Mouse (Mus musculus) erythroid progenitor cell, adult 5-6 weeks (primary cell): ENCODE results near the gene Bspry. TPM values are rescaled to one million over a fixed set of nuclear protein-coding genes. Genes with fewer than 3 reads are reported as not detected.

Experiments
- ATAC-seq: replicated peaks from 2 replicates; pipeline ENCODE4 v1.8.0; 2016; ENCODE audit warnings: moderate number of reproducible peaks, mild to moderate bottlenecking, moderate TSS enrichment, inconsistent platforms; ENCODE audit not compliant: poor library complexity, low FRiP score, severe bottlenecking
- total RNA-seq, 2 experiments: library from RNA; stranded (forward) in 1 of 2; stranded (reverse) in 1 of 2; fragments of 150-400 nt in 1 of 2; fragments of 186-747, 209-891 nt in 1 of 2; gene quantifications; 2 replicates each; pipeline versions ENCODE4 v1.2.3 to v1.2.4; 2015 to 2017; ENCODE audit warnings: low replicate concordance in 2 of 2

The Bspry gene
- total RNA-seq, 2 experiments from 2014 or later, result not detected

DNA sequence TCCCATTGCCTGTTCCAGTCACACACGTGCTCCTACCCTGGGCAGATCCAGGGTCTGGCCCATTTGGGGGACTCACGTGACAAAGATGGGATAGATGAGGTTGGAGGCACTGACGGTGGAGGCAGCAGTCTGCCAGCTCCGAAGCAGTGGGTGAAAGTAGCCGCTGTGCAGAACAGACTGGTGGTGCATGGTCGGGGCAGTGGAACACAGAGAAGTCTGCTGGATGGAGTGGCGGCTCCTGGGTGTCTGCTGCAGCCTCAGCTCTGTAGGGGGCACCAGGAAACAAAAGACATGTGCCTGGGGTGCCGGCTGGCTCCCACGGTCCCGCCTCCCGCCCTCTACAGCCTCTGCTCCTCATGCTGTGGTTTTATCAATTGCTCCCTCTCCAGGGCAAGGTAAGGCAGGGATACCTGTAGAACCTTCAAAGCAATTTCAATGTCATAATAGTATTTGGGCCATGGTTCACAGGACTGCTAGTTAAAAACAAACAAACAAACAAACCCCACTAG is 34.2 kb downstream of the Bspry start:
- ATAC-seq, result no peak

DNA sequence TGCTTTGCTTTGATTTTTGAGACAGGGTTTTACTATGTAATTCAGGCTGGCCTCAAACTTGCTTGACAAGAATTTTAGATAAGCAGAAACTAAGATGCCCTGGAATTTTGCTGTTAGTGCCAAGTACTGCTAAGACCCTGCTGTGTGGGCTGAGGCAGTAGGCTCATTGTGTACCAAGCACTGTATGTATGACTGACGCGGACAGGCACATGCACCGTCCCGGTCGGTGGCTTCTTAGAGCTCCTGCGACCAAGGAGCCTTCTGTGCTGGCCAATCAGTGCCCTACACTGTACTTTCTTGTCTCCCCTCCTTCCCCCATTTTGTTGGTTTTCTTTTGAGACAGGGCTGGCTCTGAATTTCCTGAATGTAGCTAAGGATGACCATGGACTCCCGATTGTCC is 35.1 kb downstream of the Bspry start:
- no peak for ATAC-seq

DNA sequence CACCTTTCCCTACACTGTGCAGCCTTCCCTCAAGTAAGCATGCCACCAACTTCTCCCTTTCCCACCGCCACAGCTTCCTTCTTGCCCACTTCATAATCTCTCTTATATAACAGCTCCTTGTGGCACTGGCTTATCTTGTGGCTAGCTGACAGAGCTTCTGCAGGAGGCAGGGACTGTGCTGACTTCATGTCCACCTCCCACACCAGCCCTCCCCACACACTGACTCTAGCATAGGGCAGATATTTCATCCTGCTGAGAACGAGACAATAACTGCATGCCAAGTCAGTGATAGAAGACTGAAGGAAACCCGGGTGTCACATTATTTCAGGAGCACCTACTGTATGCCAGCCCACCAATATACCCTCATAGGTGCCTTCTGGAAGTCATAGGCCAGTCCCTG is 35.6 kb downstream of the Bspry start:
- peak; percentile 22 for ATAC-seq

DNA sequence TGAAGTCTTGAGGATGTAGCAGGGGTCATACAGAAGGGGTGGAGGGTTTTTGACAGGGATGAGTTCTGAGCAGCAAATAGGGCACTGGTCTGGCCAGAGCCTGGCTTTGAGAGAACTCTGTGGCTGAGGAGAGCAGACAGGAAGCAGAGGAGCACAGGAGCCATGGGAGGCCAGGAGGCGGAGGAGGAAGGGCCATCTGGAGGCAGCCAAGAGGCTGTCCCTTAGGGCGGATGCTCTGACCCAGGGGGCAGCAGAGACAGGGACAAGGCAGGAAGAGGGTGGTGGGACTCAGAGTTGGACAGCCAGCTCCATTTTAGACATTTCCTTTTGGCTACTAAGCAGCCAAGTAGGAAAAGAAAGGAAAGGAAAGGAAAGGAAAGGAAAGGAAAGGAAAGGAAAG is 36.2 kb downstream of the Bspry start:
- peak; percentile 27; the same call in 1 of the 2 replicates for ATAC-seq

DNA sequence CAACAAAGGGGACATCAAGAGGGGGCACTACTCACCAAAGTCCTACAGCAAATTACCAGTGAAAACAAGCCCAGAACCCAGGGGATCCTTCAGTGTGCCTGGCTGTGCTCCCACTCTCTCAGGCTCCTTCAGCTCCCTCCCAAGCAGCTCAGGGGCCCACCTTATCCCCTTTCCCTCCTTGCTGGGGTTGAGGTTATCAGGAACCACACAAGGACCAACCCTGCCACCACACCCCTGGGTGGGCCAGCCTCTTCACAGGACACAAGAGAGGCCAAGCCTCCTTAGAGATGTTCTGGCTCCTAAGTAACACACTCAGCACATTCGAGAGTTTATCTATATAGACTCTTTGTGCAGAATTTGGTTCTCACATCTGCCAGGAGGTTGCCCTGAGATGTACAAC is 36.7 kb downstream of the Bspry start:
- ATAC-seq, result peak; percentile 74

DNA sequence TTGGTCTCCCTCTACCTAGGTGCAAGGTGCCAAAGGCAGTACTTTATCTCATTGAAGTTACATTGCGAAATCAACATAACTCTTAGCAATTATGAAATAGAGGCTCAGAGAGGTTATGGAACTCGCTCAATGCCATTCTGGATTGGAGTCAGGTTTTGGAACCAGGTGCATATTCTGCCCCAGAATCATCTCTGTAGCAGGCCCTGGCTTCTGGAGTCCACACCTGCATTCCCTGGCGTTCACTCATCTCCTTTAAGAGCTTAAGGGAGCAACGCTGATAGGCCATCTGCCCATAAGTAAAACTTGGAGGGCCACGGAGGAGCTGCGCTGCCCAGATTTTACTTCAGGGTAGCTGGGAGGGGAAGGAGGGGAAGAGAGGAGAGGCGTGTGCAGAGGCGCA is 37.2 kb downstream of the Bspry start:
- peak; percentile 32 for ATAC-seq

DNA sequence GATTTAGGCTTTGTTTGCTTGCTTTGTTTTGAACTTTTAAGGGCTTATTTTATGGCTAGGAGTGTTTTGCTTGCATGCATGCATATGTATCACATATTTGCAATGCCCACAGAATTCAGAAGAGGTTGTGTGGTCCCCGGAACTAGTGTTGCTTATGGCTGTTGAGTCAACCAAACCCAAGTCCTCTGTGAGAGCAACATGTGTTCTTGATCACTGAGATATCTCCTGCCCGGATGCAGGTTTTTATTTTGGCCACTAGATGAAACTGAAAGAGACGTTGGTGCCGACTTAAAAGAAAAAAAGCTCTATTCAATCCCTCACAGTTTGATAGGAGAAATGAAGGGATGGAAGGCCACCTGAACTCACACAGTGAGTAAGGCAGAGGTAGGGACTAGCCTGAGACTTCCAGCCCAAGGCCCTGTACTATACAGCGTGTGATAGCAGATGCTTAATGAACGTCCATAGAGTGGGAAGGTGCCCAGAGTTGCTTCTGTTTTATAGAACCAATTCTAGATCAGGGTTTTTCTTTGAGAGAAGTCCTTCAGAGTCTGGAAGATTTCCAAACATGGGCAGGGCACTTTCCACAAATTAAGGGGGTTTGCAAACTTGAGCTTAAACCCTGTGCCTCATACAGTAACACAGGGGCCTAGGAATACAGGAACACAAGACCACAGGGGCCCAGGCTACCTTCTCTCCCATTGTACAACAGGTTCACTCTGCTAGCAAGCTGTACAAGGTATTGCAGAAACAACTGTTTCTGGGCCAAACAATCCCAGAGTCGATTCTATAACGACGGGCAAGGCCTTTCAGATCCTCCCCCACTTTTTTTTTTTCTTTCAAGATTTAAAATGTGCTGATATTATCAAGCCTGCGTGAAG is 37.9 kb downstream of the Bspry start:
- ATAC-seq, result no peak

DNA sequence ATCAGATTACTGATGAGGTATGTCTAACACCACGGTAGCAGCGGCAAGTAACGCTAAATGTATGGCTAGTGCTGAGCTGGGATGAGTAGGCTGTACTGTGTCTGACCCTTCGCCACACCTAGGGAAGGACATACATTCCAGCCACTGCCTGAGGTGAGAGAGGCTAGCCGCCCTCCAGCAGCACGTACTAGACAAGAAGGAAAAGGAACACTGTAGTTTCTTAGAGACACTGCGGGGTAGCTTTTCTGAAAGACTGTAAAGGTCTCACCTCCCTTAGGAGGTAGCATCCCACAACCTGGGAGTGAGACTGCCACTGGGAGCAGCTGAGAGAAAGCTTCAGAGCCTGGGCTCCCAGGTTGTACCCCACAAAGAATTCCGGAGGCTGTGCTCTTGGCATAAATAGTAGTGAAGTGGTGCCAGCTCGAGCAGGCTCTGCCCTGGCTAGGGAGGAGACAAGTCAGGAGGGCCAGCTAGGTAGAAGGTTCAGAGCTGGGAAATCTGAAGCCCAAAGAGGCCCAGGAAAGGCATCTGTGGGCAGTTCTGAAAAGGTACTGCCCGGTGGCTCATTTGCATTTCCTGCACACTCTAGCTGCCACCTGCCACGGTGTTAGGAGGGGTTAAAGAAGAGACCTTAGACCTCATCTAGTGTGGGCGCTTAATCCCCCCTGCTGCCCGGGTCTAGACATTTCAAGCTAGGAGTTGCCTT is 38.7 kb downstream of the Bspry start:
- no peak for ATAC-seq

DNA sequence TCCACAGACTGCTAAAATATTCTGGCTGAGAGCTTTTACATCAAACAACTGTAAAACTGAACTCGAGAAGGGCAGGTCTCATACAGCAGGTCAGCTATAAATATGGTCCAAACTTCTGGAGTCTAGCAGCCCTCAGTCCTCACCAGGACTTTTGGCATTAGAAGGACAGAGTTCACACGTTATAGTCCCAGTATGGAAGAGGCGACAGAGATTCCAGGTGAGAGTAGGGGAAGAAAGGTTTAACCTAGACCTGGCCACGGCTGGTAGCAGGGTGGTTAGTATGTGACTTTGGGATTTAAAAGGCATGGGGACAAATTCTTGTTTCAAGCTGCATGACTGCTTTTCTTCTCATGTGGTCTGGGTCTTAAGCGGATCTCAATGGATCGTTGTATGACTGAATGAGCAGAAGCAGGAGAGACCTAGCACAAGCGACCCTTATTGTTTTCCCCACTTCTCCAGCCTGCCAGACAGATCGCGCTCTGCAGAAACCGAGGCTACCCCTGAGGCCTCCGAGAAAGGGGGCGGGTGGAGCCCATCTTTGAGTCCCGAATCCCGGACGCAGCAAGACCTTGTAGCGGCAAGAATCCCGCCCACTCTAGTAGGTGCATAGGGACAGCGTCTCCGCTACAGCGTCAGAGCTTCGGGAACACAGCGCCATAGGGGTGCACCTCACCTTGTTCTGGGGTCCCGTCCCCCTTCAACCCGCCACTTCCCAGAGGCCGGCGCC is 39.4 kb downstream of the Bspry start:
- peak; percentile 16 for ATAC-seq

DNA sequence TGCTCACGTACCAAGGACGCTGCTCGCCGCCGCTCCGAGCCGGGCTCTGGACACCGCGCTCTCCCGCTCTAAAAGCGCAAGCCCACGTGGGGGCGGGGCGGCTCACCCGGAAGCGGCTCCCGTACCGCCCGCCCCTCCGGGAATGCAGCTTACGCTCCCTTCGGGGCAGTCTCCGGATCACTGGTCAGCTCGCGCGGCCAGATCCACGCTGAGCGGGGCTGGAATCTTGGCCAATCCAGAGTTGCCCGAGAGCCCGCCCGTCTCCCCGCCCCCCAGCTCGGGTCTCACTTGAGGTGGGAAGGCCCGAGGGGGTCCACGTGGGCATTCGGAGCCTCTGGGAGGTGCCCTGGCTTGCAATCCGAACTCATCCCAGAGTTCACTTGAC is 40.0 kb downstream of the Bspry start, which contains the start of gene Alad:
Alad (minus strand) TSS at position 70 of the 385 bp plus-strand sequence.
- ATAC-seq, result peak; percentile 50

DNA sequence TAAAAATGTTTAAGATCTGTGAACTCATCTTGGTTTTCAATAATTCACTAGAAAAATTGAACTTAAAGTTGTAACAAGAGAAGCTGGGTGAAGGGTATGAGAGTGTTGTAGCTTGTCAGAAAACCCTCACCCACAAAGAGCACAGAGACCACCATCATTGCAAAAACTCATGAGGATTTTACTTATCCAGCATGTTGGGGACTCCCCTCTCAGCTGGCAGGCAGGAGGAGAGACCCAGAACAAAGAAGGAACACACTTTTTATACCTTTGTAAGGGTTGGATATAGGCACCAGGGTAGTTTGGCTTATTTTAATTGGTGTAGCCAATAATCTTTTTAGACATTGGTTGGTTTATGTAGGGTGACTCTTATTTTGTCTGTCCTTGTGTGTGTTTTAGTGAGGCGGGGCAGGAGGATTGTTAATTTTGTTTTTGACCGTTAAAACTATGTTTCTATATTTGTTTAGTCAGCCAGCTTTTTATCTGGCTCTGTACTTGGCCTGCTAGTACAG is 41.1 kb downstream of the Bspry start:
- ATAC-seq, result no peak

DNA sequence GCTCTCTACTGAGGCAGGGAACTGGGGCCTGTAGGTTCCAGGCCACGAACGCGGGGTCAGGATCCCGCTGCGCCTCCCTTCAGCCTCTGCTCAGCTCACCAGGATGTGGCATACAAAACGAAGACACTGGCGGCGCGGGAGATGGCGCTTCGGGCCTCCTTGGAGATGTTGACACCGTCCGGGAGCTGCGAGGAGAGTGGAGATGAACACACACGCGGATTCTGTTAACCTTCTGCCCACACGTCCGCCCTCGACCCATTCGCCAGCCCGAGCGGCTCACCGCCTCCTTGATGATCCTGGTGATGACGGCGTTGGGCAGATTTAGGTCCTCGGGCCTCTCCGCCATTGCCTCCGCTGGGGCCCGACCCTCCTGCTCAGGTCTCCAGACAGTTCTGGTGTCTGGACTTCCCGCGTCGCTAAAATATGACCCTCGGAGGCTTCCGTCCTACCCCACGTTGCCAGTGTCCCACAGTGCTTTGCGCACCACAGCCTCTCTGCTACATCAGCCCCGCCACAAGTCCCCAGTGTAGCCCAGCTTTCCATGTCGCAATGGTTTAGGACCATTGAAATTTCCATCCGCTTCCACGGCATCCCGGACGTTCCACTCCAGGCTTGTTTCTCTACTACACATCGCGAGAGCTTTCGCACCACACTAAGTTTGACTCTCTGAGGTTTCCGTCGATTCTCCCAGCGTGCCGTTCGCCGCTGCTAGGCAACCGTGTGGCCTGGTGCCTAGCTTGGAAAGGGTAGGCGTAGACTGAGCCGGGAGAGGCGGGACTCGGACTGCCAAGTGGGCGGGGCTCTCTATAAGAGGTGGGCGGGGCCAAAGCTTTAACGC is 45.0 kb downstream of the Bspry start, which contains the start of the genes Pole3 and 4933430I17Rik:
Pole3 (minus strand) TSS at position 418 of the 838 bp plus-strand sequence.
4933430I17Rik (plus strand) TSS at position 719 of the 838 bp plus-strand sequence.
- peak; percentile 91 for ATAC-seq

DNA sequence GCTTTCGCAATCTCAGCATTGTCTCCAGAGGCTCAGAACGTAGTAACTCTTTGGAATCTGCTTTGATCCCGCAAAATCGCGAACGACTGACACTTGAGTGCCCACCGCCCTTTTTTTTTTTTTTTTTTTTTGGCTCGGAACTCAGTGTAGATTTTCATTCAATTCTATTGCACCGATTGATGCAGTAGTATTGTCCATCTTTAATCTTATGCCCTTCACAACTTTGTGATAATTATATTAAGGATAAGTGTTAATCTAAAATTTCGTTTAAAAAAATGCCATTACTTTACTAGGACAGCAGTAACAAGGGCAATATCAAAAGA is 45.6 kb downstream of the Bspry start:
- ATAC-seq, result no peak

DNA sequence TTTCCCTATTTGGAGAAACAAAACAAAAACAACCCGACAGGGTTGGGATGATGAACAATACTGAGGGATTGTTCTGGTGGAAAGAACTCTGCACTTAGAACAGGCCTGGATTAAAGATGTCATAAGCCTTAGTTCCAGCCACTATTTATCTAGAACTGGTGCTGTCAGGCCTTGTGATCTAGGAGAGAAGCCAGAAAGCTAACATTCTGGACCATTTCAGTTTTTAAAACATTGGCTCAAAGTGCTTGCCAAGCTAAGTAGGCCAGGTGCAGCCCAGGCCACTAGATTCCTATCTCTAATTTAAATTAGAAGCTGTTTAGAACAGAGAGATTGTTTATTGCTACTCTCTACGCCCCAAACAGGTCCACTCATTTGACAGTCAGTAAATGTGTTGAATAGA is 46.4 kb downstream of the Bspry start:
- no peak for ATAC-seq

DNA sequence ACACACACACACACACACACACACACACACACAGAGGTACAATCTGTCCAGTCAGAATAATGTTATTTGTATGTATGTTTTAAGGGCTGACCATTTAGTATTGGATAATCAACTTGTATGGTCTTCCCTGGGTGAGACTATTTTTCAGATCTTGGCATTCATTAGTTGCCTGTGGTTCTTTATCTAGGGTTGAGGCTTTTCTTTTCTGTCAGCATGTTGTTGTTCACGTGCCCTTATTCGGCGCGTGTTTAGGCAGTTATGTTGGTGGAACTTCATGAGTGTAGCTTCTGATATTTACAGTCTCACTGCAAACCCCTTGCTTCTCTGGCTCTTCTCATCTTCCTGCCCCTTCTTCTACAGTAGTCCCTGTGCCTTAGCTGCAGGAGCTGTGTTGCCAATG is 47.8 kb downstream of the Bspry start:
- no peak for ATAC-seq

DNA sequence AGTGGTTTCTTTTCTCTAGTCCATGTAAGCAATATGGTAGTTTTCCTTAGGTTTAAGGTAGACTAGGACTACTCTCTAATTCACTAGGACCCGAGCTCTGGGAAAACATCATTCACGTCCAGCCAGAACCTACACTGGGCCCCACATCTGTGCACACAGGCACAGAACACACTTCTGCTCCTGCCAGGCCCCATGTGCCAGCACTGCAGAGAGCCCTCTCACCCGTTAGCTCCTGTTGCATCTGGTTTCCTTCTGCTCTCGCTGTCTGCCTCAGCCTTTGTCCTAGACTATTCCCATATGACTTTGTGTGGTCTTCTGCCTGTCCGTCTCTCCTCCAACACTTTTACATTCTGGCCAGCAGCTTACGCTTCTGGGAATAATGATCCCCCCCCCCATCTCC is 53.9 kb downstream of the Bspry start:
- no peak for ATAC-seq

DNA sequence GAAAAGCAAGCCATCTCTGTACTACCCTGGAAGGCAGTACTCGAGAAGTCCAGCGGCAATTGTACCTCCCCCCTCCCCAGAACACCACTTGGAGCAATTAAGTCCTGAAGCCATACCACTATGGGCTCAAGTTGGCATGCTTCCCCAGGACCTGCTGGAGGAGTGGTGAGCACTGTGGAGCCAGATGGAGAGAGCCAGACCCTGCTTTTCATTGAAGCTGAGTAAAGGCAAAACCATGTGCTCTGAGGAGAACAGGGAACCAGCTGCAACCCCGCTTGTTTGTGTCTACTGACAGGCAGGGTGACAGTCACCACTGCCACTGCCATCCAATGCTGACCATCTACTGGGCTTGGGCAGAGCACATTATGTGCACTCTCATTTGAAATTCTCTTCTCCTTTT is 61.9 kb downstream of the Bspry start:
- no peak for ATAC-seq

DNA sequence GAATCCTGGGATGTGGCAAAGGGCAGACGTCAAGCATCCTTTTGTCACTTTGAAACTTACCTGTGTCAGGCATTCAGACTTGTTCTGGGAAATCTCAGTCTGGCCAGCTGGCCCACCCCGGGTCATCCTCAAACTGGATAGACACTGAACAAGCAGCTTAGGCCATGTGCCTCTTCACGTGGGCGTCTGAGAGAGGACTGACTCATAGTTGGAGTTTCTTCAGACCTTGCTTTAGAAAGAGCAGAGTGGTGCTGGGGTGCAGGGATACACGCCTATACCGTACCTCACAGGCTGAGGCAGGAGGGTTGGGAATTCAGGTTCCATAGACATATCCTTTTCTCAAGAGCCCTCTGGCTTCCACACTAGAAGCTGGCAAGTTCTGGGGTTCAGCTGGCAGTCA is 63.9 kb downstream of the Bspry start:
- ATAC-seq, result no peak

DNA sequence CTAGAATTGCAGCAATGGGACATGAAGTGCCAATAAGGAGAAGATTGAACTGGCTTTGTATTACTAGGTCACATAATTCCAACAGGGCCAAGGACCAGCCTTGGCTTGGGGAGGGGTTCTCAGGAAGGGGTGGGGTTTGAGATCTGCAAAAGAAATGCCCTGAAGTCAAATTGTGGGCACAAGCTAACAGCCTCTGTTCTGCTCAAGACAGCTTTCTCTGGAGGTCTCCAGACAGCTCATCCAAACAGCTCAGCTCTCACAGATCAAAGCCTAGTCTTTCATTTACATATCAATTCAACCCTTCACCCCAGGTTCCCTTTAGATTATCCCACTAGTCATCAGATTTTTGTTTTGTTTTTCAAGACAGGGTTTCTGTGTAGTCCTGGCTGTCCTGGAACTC is 64.9 kb downstream of the Bspry start:
- no peak for ATAC-seq
